Mouse (Mus musculus) small intestine, adult 2 months (tissue): ENCODE measurements around the gene Aanat. TPM values are rescaled to one million over a fixed set of nuclear protein-coding genes. Genes with fewer than 3 reads are reported as not detected.
A peak's percentile ranks its signal among the peaks of the same experiment; 100 is the strongest.
"Not testable (repeated sequence)": the region's sequence is repeated elsewhere in the genome, so short reads cannot be mapped to it uniquely, and the experiment has no call there.

Experiments used
- H3K27ac ChIP-seq: fragments of 200-500 bp; 2 replicates; pipeline ENCODE4 v1.5.1; 2012; ENCODE audit warnings: low read depth, low read length, control low read depth, inconsistent platforms; ENCODE audit not compliant: insufficient read depth
- H3K27me3 ChIP-seq: fragments of 200-500 bp; 2 replicates; pipeline ENCODE4 v1.6.1; 2012; ENCODE audit warnings: mild to moderate bottlenecking, moderate library complexity, low read length, inconsistent platforms; ENCODE audit not compliant: control insufficient read depth, insufficient read depth
- H3K36me3 ChIP-seq: fragments of 200-500 bp; 2 replicates; pipeline ENCODE4 v1.6.1; 2012; ENCODE audit warnings: mild to moderate bottlenecking, low read length, control low read depth, inconsistent platforms; ENCODE audit not compliant: control insufficient read depth, insufficient read depth
- H3K4me1 ChIP-seq: fragments of 200-500 bp; 2 replicates; pipeline ENCODE4 v1.6.1; 2012; ENCODE audit warnings: low read length, inconsistent platforms, mixed read lengths; ENCODE audit not compliant: control insufficient read depth, insufficient read depth, insufficient read length
- H3K4me3 ChIP-seq: fragments of 200-500 bp; 2 replicates; pipeline ENCODE4 v1.5.1; 2012; ENCODE audit warnings: low read depth, mild to moderate bottlenecking, control low read depth, inconsistent platforms, low read length, moderate library complexity
- CTCF ChIP-seq: fragments of 200-500 bp; IDR thresholded peaks from 2 replicates; pipeline ENCODE4 v1.5.1; 2012; ENCODE audit warnings: low read depth, mild to moderate bottlenecking, control low read depth, inconsistent platforms, low read length, moderate library complexity, mixed read lengths; ENCODE audit not compliant: insufficient replicate concordance, insufficient read length; ENCODE audit errors: extremely low read depth
- POLR2A ChIP-seq: fragments of 200-500 bp; IDR thresholded peaks from 2 replicates; pipeline ENCODE4 v1.6.1; 2012; ENCODE audit warnings: low read depth, mild to moderate bottlenecking, control low read depth, inconsistent platforms, low read length, moderate library complexity
- WGBS: fragments of 180-500 bp; shearing (Covaris S2); methylation state at CpG from one replicate; pipeline ENCODE4 v1.1.7; 2018; 5-methylcytosine and 5-hydroxymethylcytosine counted together
- polyA plus RNA-seq: library from polyadenylated mRNA; depleted of rRNA; stranded (reverse); fragments of >200 nt; gene quantifications from 2 replicates; pipeline ENCODE4 v1.2.3, GENCODE M21; 2012

Aanat gene
- polyA plus RNA-seq, 1 experiment, result not detected

- no peaks in the 10 kb centered on the region for H3K27me3 ChIP-seq
- WGBS, result 58% methylated on average over 9 of the region's 9 CpGs
- TF ChIP-seq POLR2A (no peak), CTCF (peak; percentile 67; the same call in 1 of the 2 replicates)
- H3K36me3 ChIP-seq, result no peaks in the 10 kb centered on the region
- no peak overlapping the region for H3K27ac ChIP-seq
- no peaks in the 10 kb centered on the region for H3K4me1 ChIP-seq
- H3K4me3 ChIP-seq, result no peak overlapping the region
Measured at GRCm38 (mm10) chr11:116628712-116629111, 42.5 kb downstream of the Aanat start.

GRCm38 (mm10) chr11:116629472-116629871, 43.2 kb downstream of the Aanat start:
- TF ChIP-seq POLR2A (no peak), CTCF (no peak)
- WGBS, result 88% methylated on average over 6 of the region's 6 CpGs
- Histone ChIP-seq H3K36me3 (no peaks in the 10 kb centered on the region), H3K27ac (no peak overlapping the region), H3K4me3 (no peak overlapping the region), H3K4me1 (no peaks in the 10 kb centered on the region), H3K27me3 (no peaks in the 10 kb centered on the region)

GRCm38 (mm10) chr11:116630171-116630965, 44.1 kb downstream of the Aanat start:
- Histone ChIP-seq H3K27ac (no peak overlapping the region), H3K27me3 (no peaks in the 10 kb centered on the region)

GRCm38 (mm10) chr11:116632962-116633361, 46.7 kb downstream of the Aanat start:
- no peaks in the 10 kb centered on the region for H3K36me3 ChIP-seq
- H3K4me3 ChIP-seq, result no peak overlapping the region
- H3K4me1 ChIP-seq, result no peaks in the 10 kb centered on the region
- 75% methylated on average over 10 of the region's 10 CpGs for WGBS
- no peak overlapping the region for H3K27ac ChIP-seq
- TF ChIP-seq POLR2A (no peak), CTCF (no peak)
- H3K27me3 ChIP-seq, result no peaks in the 10 kb centered on the region

More at GRCm38 (mm10) chr11:116630171-116630965, 44.1 kb downstream of the Aanat start:
- WGBS, result 61% methylated on average over 12 of the region's 12 CpGs
- Histone ChIP-seq H3K4me1 (no peaks in the 10 kb centered on the region), H3K36me3 (no peaks in the 10 kb centered on the region), H3K4me3 (no peak overlapping the region)
- TF ChIP-seq CTCF, result no peak
- no peak for TF ChIP-seq POLR2A

- H3K27me3 ChIP-seq, H3K4me1 ChIP-seq, H3K4me3 ChIP-seq, H3K36me3 ChIP-seq, H3K27ac ChIP-seq: not testable (repeated sequence)
- WGBS, result 59% methylated on average over 8 of the region's 8 CpGs
Measured at GRCm38 (mm10) chr11:116636607-116637006, 50.4 kb downstream of the Aanat start.

GRCm38 (mm10) chr11:116641168-116641567, 54.9 kb downstream of the Aanat start:
- Histone ChIP-seq H3K36me3 (no peaks in the 10 kb centered on the region), H3K27me3 (no peaks in the 10 kb centered on the region), H3K4me3 (no peak overlapping the region), H3K4me1 (no peaks in the 10 kb centered on the region), H3K27ac (no peak overlapping the region)
- WGBS, result 57% methylated on average over 5 of the region's 5 CpGs
- no peak for TF ChIP-seq POLR2A
- peak; percentile 41; the same call in 1 of the 2 replicates for TF ChIP-seq CTCF

GRCm38 (mm10) chr11:116641731-116642130, 55.5 kb downstream of the Aanat start:
- no peak overlapping the region for H3K4me3 ChIP-seq
- H3K4me1 ChIP-seq, result no peaks in the 10 kb centered on the region
- 76% methylated on average over 3 of the region's 3 CpGs for WGBS
- no peak for TF ChIP-seq CTCF
- no peak for TF ChIP-seq POLR2A
- H3K27ac ChIP-seq, result no peak overlapping the region
- no peaks in the 10 kb centered on the region for H3K27me3 ChIP-seq
- H3K36me3 ChIP-seq, result no peaks in the 10 kb centered on the region
